Mouse (Mus musculus) ovary, adult 18-20 months (tissue): ENCODE results near the gene Pnpla8.

Experiments used
- DNase-seq: peaks from one replicate; pipeline ENCODE4 v3.0.0; 2022; ENCODE audit warnings: low spot score, mixed read lengths

Gene Pnpla8

DNA sequence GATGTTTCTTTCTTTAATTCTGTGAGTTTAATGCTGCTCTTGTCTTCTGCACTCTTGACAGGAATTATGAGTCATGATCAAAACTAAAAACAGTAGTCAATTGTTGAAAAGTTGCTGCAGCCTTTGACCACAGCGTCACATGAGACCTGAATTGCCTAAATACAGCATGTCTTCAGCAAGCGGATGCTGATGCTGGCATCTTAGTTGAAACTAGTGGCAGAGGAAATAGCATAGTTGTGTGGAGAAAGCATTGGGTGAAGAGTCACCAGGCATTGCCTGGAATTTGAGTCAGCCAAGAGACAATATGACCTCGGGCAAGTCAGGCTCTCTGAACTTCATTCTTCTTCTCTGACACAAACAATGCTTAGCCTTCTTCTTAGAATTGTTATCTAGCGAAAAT, 133.9 kb downstream of the Pnpla8 start:
- no peak for DNase-seq

GRCm38 (mm10) chr12:44357460-44357859, 136.3 kb downstream of the Pnpla8 start:
- DNase-seq, result no peak

DNA sequence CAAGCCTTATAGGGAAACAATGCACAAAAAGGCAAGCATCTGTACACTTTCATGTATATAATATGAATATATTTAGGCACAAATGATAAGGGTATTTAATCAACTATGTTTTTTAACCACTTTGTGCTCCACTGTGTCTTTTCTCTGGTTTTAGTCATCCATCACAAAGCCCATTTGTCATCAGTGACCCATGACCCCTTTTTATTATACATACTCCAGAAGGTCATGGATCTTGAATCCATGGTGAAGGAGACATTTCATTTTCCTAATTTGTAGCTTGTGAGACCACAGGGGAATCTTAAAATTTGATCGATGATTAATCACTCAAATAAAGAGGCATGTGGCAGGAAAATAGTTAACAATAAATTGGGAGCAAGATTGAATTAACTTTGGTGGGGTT, 136.7 kb downstream of the Pnpla8 start:
- DNase-seq, result no peak

- DNase-seq, result no peak
Observed at GRCm38 (mm10) chr12:44371076-44371710, 150.0 kb downstream of the Pnpla8 start.
